ENCODE assay signal across 26 mouse cellular contexts in genomic region chr3:135591376-135591775, GRCm38 (mm10).
A peak's percentile ranks its signal among the peaks of the same experiment; 100 is the strongest.
DNase-seq lines count a peak whose midpoint lies in the region; TF ChIP-seq lines count a peak whose summit lies in the region.
"Had no signal": no experiment of that assay in that cellular context is flagged by ENCODE, and none has a peak within 500 bp of the region (broad histone marks: within the 10 kb centered on the region; RNA-seq: fewer than 3 reads in every experiment).

No protein-coding gene starts in this region.

- DNase-seq in cerebellum, postnatal 10 days, result peak; percentile 53 to 55
- DNase-seq in cerebellum, adult 9-10 months, result no peak
- DNase-seq in gastrocnemius, adult 2 months, result peak; percentile 51
- no peak for DNase-seq in gastrocnemius, adult 8-10 months (ENCODE audit: low spot score in 2 of 2)
- peak; percentile 62 to 67 for DNase-seq in cerebellum, postnatal 14 days
- DNase-seq in cerebellum, postnatal 36 days, result peak; percentile 29 to 34
- no peak for DNase-seq in heart, postnatal 4 days
- DNase-seq: adrenal gland, adult 2 months; adrenal gland, postnatal 36 days; B cell, adult 2 months; gastrocnemius, postnatal 10 days; heart, postnatal 14 days; kidney, adult 8-10 months; kidney, postnatal 4 days; left cerebral cortex, postnatal 4 days; lung, postnatal 36 days; right cerebral cortex, postnatal 25 days; spleen, adult 18-20 months; thymus, adult 18-20 months; thymus, postnatal 25 days had no signal

- TF ChIP-seq CTCF in gastrocnemius, adult 2 months (IDR thresholded peaks at IDR 0.05), result no peak

- H3K4me3 ChIP-seq in gastrocnemius, adult 2 months, result no peak overlapping the region
- H3K4me3 ChIP-seq: embryonic facial prominence, embryonic 12.5 days; hindbrain, embryonic 12.5 days; liver, embryonic 15.5 days; lung, embryonic 15.5 days had no signal

- no peak overlapping the region; the same call in 1 of the 2 replicates for H3K27ac ChIP-seq in gastrocnemius, adult 2 months
- H3K27ac ChIP-seq: embryonic facial prominence, embryonic 12.5 days; hindbrain, embryonic 12.5 days; kidney, postnatal 0 days; liver, embryonic 15.5 days; lung, embryonic 15.5 days; stomach, postnatal 0 days had no signal

- intact Hi-C loops in gastrocnemius, adult 2 months (cut with DNase I), result no loop called here

Comparison
In these comparisons a context has a peak if more than half of its experiments do, and no peak if none do; other contexts are left out.
1. DNase-seq: peak in cerebellum, postnatal 10 days (2 of 2), gastrocnemius, adult 2 months (single experiment), cerebellum, postnatal 14 days (2 of 2) and cerebellum, postnatal 36 days (2 of 2); none in cerebellum, adult 9-10 months (single experiment), gastrocnemius, adult 8-10 months (0 of 2) and heart, postnatal 4 days (single experiment).